Mouse (Mus musculus) heart, embryonic 16.5 days (tissue): Measurements from ENCODE around the gene Klra7. TPM values are rescaled to one million over a fixed set of nuclear protein-coding genes. Genes with fewer than 3 reads are reported as not detected.
"Not testable (repeated sequence)": the region's sequence is repeated elsewhere in the genome, so short reads cannot be mapped to it uniquely, and the experiment has no call there.

Experiments
- ATAC-seq: fragments of 200-750 bp; cut with Nextera tagmentation; replicated peaks from 2 replicates; pipeline ENCODE4 v1.8.0; 2017; ENCODE audit warnings: moderate number of reproducible peaks; ENCODE audit not compliant: insufficient read depth, low FRiP score; ENCODE audit errors: extremely low read depth
- H3K27ac ChIP-seq: fragments of 300-500 bp; sonication (generic); 2 replicates; pipeline ENCODE4 v1.5.1; 2014; ENCODE audit warnings: mild to moderate bottlenecking, low read length, control low read depth, moderate library complexity
- H3K27me3 ChIP-seq: fragments of 300-500 bp; sonication (generic); 2 replicates; pipeline ENCODE4 v1.6.1; 2014; ENCODE audit warnings: low read length, mixed read lengths; ENCODE audit not compliant: control insufficient read depth, insufficient read depth
- H3K36me3 ChIP-seq: fragments of 300-500 bp; sonication (generic); 2 replicates; pipeline ENCODE4 v1.6.1; 2014; ENCODE audit not compliant: control insufficient read depth, insufficient read depth
- H3K4me1 ChIP-seq: fragments of 300-500 bp; sonication (generic); 2 replicates; pipeline ENCODE4 v1.6.1; 2014; ENCODE audit warnings: low read length, mixed read lengths; ENCODE audit not compliant: control insufficient read depth, insufficient read depth
- H3K4me2 ChIP-seq: fragments of 300-500 bp; sonication (generic); 2 replicates; pipeline ENCODE4 v1.6.1; 2014; ENCODE audit warnings: low read depth, mild to moderate bottlenecking, control low read depth, low read length
- H3K4me3 ChIP-seq: fragments of 300-500 bp; sonication (generic); 2 replicates; pipeline ENCODE4 v1.5.1; 2014; ENCODE audit warnings: mild to moderate bottlenecking, control low read depth, low read length
- H3K9ac ChIP-seq: fragments of 300-500 bp; sonication (generic); 2 replicates; pipeline ENCODE4 v1.6.1; 2014; ENCODE audit warnings: low read length, control low read depth
- H3K9me3 ChIP-seq: fragments of 300-500 bp; sonication (generic); replicated peaks from 2 replicates; pipeline ENCODE4 v1.6.1; 2016; ENCODE audit warnings: low read length; ENCODE audit not compliant: control insufficient read depth
- WGBS: fragments of 180-500 bp; shearing (Covaris S2); extraction: QIAGEN DNeasy Blood & Tissue Kit; methylation state at CpG from one replicate; pipeline ENCODE4 v1.1.7; 2014; 5-methylcytosine and 5-hydroxymethylcytosine counted together
- polyA plus RNA-seq: library from polyadenylated mRNA; unstranded; fragments of >200 nt; fragmentation: Nextera tagmentation; extraction: Ambion mirVana; gene quantifications from 2 replicates; pipeline ENCODE4 v1.2.1, GENCODE M21; 2015

Gene Klra7
- polyA plus RNA-seq = not detected in 2 replicates

- H3K27ac ChIP-seq = no peak within 1 kb of the TSS
- no peaks in the 10 kb centered on the region for H3K9me3 ChIP-seq
- H3K9ac ChIP-seq = no peak within 1 kb of the TSS
- no peaks in the 10 kb centered on the region for H3K27me3 ChIP-seq
- ATAC-seq = no peak
- no peak within 1 kb of the TSS for H3K4me3 ChIP-seq
- no peaks in the 10 kb centered on the region for H3K4me1 ChIP-seq
- no peaks in the 10 kb centered on the region for H3K36me3 ChIP-seq
- H3K4me2 ChIP-seq = no peak within 1 kb of the TSS
Measured at GRCm38 (mm10) chr6:130233222-130233621, at the start of gene Klra7. Klra7 (minus strand) TSS chr6:130233322.

- H3K4me1 ChIP-seq, H3K27me3 ChIP-seq, H3K9me3 ChIP-seq, H3K27ac ChIP-seq, H3K4me3 ChIP-seq, ATAC-seq, H3K4me2 ChIP-seq, H3K36me3 ChIP-seq, H3K9ac ChIP-seq: not testable (repeated sequence)
- 66% methylated on average over 1 of the region's 1 CpGs for WGBS
Measured at GRCm38 (mm10) chr6:130281828-130282227, 48.7 kb upstream of the Klra7 start, which contains the start of gene Klra10. Klra10 (minus strand) TSS chr6:130281928.

GRCm38 (mm10) chr6:130255326-130255725, 22.2 kb upstream of the Klra7 start:
- no peak overlapping the region for H3K4me2 ChIP-seq
- H3K4me3 ChIP-seq = no peak overlapping the region
- H3K36me3 ChIP-seq = no peaks in the 10 kb centered on the region
- H3K27me3 ChIP-seq = no peaks in the 10 kb centered on the region
- H3K9ac ChIP-seq = no peak overlapping the region
- 70% methylated on average over 2 of the region's 2 CpGs for WGBS
- no peak for ATAC-seq
- peaks cover 17% of the 10 kb centered on the region for H3K9me3 ChIP-seq
- no peaks in the 10 kb centered on the region for H3K4me1 ChIP-seq
- H3K27ac ChIP-seq = no peak overlapping the region

DNA sequence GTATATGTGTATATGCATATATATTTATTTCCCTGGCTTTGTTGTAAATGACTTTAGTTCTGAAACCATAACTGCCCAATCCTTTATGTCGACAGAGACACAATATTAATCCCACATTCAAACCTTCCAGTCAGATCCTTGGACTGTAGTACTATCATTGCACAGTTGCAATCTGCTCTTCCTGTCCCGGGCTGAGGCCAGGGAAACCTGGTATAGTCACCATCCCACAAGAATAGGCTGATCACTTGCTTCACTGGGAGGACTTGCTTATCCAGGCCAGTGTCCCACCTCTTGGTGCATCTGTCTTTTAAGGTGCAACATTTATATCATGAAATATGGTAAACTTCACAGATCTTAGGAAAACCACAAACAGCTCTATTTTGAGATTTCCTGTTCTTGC, 4.4 kb upstream of the Klra7 start:
- Histone ChIP-seq H3K4me3 (no peak overlapping the region), H3K27ac (no peak overlapping the region), H3K27me3 (no peaks in the 10 kb centered on the region), H3K9ac (no peak overlapping the region), H3K9me3 (0 out of 2 replicates have a peak, but pooled peaks cover 2% of the 10 kb centered on the region), H3K4me2 (no peak overlapping the region), H3K36me3 (no peaks in the 10 kb centered on the region), H3K4me1 (no peaks in the 10 kb centered on the region)
- no peak for ATAC-seq
- WGBS = 63% methylated on average over 2 of the region's 2 CpGs

DNA sequence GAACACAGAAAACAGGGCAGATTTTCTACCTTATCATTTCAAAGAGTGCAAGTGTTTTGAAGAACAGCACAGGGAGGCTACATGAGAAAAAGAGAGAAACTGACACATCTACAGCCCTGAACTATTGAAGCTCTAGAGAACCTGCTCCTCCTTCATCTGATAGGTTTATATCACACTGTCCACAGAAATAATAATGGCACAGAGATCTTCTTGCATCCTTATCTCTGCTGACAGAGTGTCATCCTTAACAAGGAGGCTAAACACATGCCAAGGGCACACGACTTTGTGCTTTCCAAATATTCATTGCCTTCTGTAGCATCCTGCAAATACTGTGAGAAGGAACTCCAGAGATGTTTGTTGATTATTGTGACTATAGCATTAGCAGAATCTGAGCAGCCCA, 3.5 kb upstream of the Klra7 start:
- WGBS = 37% methylated on average over 1 of the region's 1 CpGs
- no peaks in the 10 kb centered on the region for H3K4me1 ChIP-seq
- H3K4me2 ChIP-seq = no peak overlapping the region
- no peak overlapping the region for H3K9ac ChIP-seq
- no peak for ATAC-seq
- H3K36me3 ChIP-seq = no peaks in the 10 kb centered on the region
- no peak overlapping the region for H3K27ac ChIP-seq
- no peaks in the 10 kb centered on the region for H3K27me3 ChIP-seq
- no peak overlapping the region for H3K4me3 ChIP-seq
- 0 out of 2 replicates have a peak, but pooled peaks cover 2% of the 10 kb centered on the region for H3K9me3 ChIP-seq

DNA sequence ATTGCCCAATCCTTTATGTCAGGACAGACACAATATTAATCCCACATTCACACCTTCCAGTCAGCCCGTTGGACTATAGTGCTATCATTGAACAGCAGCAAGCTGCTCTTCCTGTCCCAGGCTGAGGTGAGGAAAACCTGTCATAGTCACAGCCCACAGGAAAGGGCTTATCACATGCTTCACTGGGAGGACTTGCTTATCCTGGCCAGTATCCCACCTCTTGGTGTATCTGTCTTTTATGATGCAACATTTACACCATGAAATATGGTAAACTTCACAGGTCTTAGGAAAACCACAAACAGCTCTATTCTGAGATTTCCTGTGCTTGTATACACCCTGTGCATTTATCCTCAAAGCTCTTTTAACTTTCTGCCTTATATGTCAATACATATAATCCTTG, 35.7 kb downstream of the Klra7 start:
- not testable (repeated sequence) for H3K9ac ChIP-seq

DNA sequence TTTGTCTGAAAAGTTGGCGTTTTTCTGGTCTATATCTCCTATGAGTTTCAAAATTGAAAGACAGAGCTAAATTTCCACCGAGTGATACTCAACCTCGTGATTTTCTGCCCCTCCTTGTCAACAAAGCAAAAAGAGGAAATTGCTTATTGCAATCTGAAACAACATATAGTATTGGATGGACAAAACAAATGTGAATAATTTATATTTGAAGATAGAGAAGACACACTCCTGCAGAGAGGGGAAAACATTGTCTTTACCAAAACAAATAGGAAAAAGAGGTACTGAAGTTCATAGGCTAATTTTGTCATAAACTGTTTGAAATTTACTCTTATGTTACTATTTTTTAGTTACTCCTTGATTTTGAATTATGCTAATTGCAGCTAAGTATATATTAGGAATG, 40.1 kb downstream of the Klra7 start, which contains the start of gene Klra9:
Klra9 (minus strand) TSS at position 101 of the 400 bp plus-strand sequence.
- not testable (repeated sequence) for H3K4me3 ChIP-seq, H3K9ac ChIP-seq, ATAC-seq, H3K36me3 ChIP-seq, H3K9me3 ChIP-seq, H3K27ac ChIP-seq, H3K4me2 ChIP-seq, H3K27me3 ChIP-seq, H3K4me1 ChIP-seq
- 43% methylated on average over 3 of the region's 3 CpGs for WGBS

More for the DNA sequence above, 35.7 kb downstream of the Klra7 start:
- not testable (repeated sequence) for H3K4me3 ChIP-seq, ATAC-seq, H3K4me1 ChIP-seq, H3K27ac ChIP-seq, H3K9me3 ChIP-seq, H3K27me3 ChIP-seq, H3K4me2 ChIP-seq, H3K36me3 ChIP-seq
- 68% methylated on average over 1 of the region's 1 CpGs for WGBS

Other genes with a start within 250 kb of the Klra7 start
- not detected in 2 replicates for gene Klra6, start 206.4 kb downstream of the Klra7 start, polyA plus RNA-seq
- not detected in 2 replicates for gene Klra4, start 166.1 kb downstream of the Klra7 start, polyA plus RNA-seq
- not detected in 2 replicates for gene Klra8, start 103.4 kb downstream of the Klra7 start, polyA plus RNA-seq
- not detected in 2 replicates for gene Klra9, start 40.2 kb downstream of the Klra7 start, polyA plus RNA-seq
- not detected in 2 replicates for gene Klra10, start 48.6 kb upstream of the Klra7 start, polyA plus RNA-seq
- gene Klra3, start 104.3 kb upstream of the Klra7 start, polyA plus RNA-seq = not detected in 2 replicates
- gene Klra1, start 153.6 kb upstream of the Klra7 start, polyA plus RNA-seq = not detected in 2 replicates